Mouse (Mus musculus) liver, embryonic 15.5 days (tissue): ENCODE data around the gene Lhx1. TPM values are rescaled to one million over a fixed set of nuclear protein-coding genes. Genes with fewer than 3 reads are reported as not detected.

Source experiments
- ATAC-seq: fragments of 200-750 bp; cut with Nextera tagmentation; 2 replicates; pipeline ENCODE4 v1.8.0; 2017; ENCODE audit warnings: moderate number of reproducible peaks, mild to moderate bottlenecking, moderate library complexity; ENCODE audit not compliant: insufficient read depth
- H3K27ac ChIP-seq: fragments of 300-500 bp; sonication (generic); replicated peaks from 2 replicates; pipeline ENCODE4 v1.5.1; 2015; ENCODE audit warnings: mild to moderate bottlenecking, inconsistent platforms
- H3K27me3 ChIP-seq: fragments of 300-500 bp; sonication (generic); 2 replicates; pipeline ENCODE4 v1.6.1; 2015; ENCODE audit warnings: mild to moderate bottlenecking, inconsistent platforms
- H3K36me3 ChIP-seq: fragments of 300-500 bp; sonication (generic); replicated peaks from 2 replicates; pipeline ENCODE4 v1.6.1; 2015; ENCODE audit warnings: moderate library complexity, mild to moderate bottlenecking, inconsistent platforms
- H3K4me1 ChIP-seq: fragments of 300-500 bp; sonication (generic); replicated peaks from 2 replicates; pipeline ENCODE4 v1.6.1; 2015; ENCODE audit warnings: inconsistent platforms
- H3K4me2 ChIP-seq: fragments of 300-500 bp; sonication (generic); 2 replicates; pipeline ENCODE4 v1.6.1; 2015; ENCODE audit warnings: moderate library complexity, mild to moderate bottlenecking, inconsistent platforms
- H3K4me3 ChIP-seq: fragments of 300-500 bp; sonication (generic); replicated peaks from 2 replicates; pipeline ENCODE4 v1.5.1; 2015; ENCODE audit warnings: mild to moderate bottlenecking, inconsistent platforms
- H3K9ac ChIP-seq: fragments of 300-500 bp; sonication (generic); 2 replicates; pipeline ENCODE4 v1.6.1; 2015; ENCODE audit warnings: moderate library complexity, mild to moderate bottlenecking, inconsistent platforms
- H3K9me3 ChIP-seq: fragments of 300-500 bp; sonication (generic); replicated peaks from 2 replicates; pipeline ENCODE4 v1.6.1; 2016; ENCODE audit warnings: inconsistent platforms
- WGBS: fragments of 180-500 bp; shearing (Covaris S2); methylation state at CpG from one replicate; pipeline ENCODE4 v1.1.7; 2015; ENCODE audit warnings: mixed read lengths; ENCODE audit not compliant: insufficient replicate concordance; 5-methylcytosine and 5-hydroxymethylcytosine counted together
- polyA plus RNA-seq: library from polyadenylated mRNA; unstranded; fragments of >200 nt; fragmentation: Nextera tagmentation; extraction: Ambion mirVana; gene quantifications from 2 replicates; pipeline ENCODE4 v1.2.1, GENCODE M21; 2015

The Lhx1 gene
- polyA plus RNA-seq, 1 experiment from 2014 or later: 0.05 TPM

- H3K4me3 ChIP-seq: no peak overlapping the region
- no peak overlapping the region for H3K4me2 ChIP-seq
- H3K9ac ChIP-seq: no peak overlapping the region
- WGBS: 74% methylated on average over 4 of the region's 4 CpGs
- no peaks in the 10 kb centered on the region for H3K4me1 ChIP-seq
- no peak overlapping the region for H3K27ac ChIP-seq
- ATAC-seq: no peak
- H3K36me3 ChIP-seq: peaks cover 10% of the 10 kb centered on the region
- no peaks in the 10 kb centered on the region for H3K27me3 ChIP-seq
- H3K9me3 ChIP-seq: no peaks in the 10 kb centered on the region
Measured at GRCm38 (mm10) chr11:84475991-84476390, 49.3 kb downstream of the Lhx1 start.

GRCm38 (mm10) chr11:84473093-84473667 is 52.2 kb downstream of the Lhx1 start:
- Histone ChIP-seq H3K9ac (no peak overlapping the region), H3K4me1 (no peaks in the 10 kb centered on the region), H3K27me3 (no peaks in the 10 kb centered on the region), H3K4me3 (no peak overlapping the region), H3K9me3 (no peaks in the 10 kb centered on the region), H3K4me2 (no peak overlapping the region), H3K27ac (no peak overlapping the region), H3K36me3 (peaks cover 25% of the 10 kb centered on the region)
- ATAC-seq: no peak
- 47% methylated on average over 4 of the region's 4 CpGs for WGBS

Other genes starting within 250 kb of the Lhx1 start
- 25.1 and 26.4 TPM in 2 replicates for gene Aatf, start 12.0 kb downstream of the Lhx1 start, polyA plus RNA-seq